Mouse (Mus musculus) testis, adult 2 months (tissue): ENCODE data around the gene Agfg1. TPM values are rescaled to one million over a fixed set of nuclear protein-coding genes. Genes with fewer than 3 reads are reported as not detected.

Experiments used
- H3K27ac ChIP-seq: fragments of 200-500 bp; 2 replicates; pipeline ENCODE4 v1.5.1; 2012; ENCODE audit warnings: low read depth, low read length; ENCODE audit not compliant: control insufficient read depth, insufficient read depth
- H3K27me3 ChIP-seq: fragments of 200-500 bp; 2 replicates; pipeline ENCODE4 v1.6.1; 2012; ENCODE audit warnings: mild to moderate bottlenecking, low read length, moderate library complexity; ENCODE audit not compliant: control insufficient read depth, insufficient read depth
- H3K36me3 ChIP-seq: fragments of 200-500 bp; 2 replicates; pipeline ENCODE4 v1.6.1; 2012; ENCODE audit warnings: mild to moderate bottlenecking, low read length; ENCODE audit not compliant: control insufficient read depth, insufficient read depth
- H3K4me1 ChIP-seq: fragments of 200-500 bp; 2 replicates; pipeline ENCODE4 v1.6.1; 2012; ENCODE audit warnings: low read length; ENCODE audit not compliant: control insufficient read depth, insufficient read depth
- H3K4me3 ChIP-seq: fragments of 200-500 bp; 2 replicates; pipeline ENCODE4 v1.5.1; 2012; ENCODE audit warnings: low read depth, mild to moderate bottlenecking, low read length, moderate library complexity, mixed read lengths; ENCODE audit not compliant: control insufficient read depth
- CTCF ChIP-seq: fragments of 200-500 bp; IDR thresholded peaks from 2 replicates; pipeline ENCODE4 v1.5.1; 2012; ENCODE audit warnings: low read depth, mild to moderate bottlenecking, inconsistent platforms, low read length, moderate library complexity; ENCODE audit not compliant: control insufficient read depth, insufficient read depth, insufficient replicate concordance
- POLR2A ChIP-seq: fragments of 200-500 bp; IDR thresholded peaks from 2 replicates; pipeline ENCODE4 v1.6.1; 2012; ENCODE audit warnings: low read depth, mild to moderate bottlenecking, inconsistent platforms, low read length, moderate library complexity; ENCODE audit not compliant: control insufficient read depth
- polyA plus RNA-seq: library from polyadenylated mRNA; depleted of rRNA; stranded (reverse); fragments of >200 nt; gene quantifications from 2 replicates; pipeline ENCODE4 v1.2.3, GENCODE M21; 2012

Gene Agfg1
- polyA plus RNA-seq, 1 experiment, result 150 TPM

GRCm38 (mm10) chr1:82807206-82807605 is 32.1 kb upstream of the Agfg1 start:
- no peak overlapping the region for H3K27ac ChIP-seq
- no peak for TF ChIP-seq POLR2A
- no peak for TF ChIP-seq CTCF
- no peaks in the 10 kb centered on the region for H3K4me1 ChIP-seq
- no peaks in the 10 kb centered on the region for H3K27me3 ChIP-seq
- no peak overlapping the region for H3K4me3 ChIP-seq
- no peaks in the 10 kb centered on the region for H3K36me3 ChIP-seq

- Histone ChIP-seq H3K4me3 (peak overlapping the region; percentile 28), H3K27me3 (no peaks in the 10 kb centered on the region)
Observed at GRCm38 (mm10) chr1:82808564-82808963, 30.7 kb upstream of the Agfg1 start.

GRCm38 (mm10) chr1:82811766-82812165 is 27.5 kb upstream of the Agfg1 start:
- Histone ChIP-seq H3K4me1 (no peaks in the 10 kb centered on the region), H3K4me3 (peak overlapping the region; percentile 32; the same call in 1 of the 2 replicates), H3K27ac (no peak overlapping the region), H3K36me3 (no peaks in the 10 kb centered on the region), H3K27me3 (no peaks in the 10 kb centered on the region)
- TF ChIP-seq CTCF (no peak), POLR2A (no peak)

More at GRCm38 (mm10) chr1:82808564-82808963, 30.7 kb upstream of the Agfg1 start:
- no peak overlapping the region for H3K27ac ChIP-seq
- H3K36me3 ChIP-seq, result no peaks in the 10 kb centered on the region
- H3K4me1 ChIP-seq, result no peaks in the 10 kb centered on the region
- no peak for TF ChIP-seq POLR2A

GRCm38 (mm10) chr1:82815941-82816716 is 23.2 kb upstream of the Agfg1 start:
- H3K4me1 ChIP-seq, result peaks cover 2% of the 10 kb centered on the region; the same call in 1 of the 2 replicates
- H3K27me3 ChIP-seq, result no peaks in the 10 kb centered on the region
- TF ChIP-seq POLR2A (no peak), CTCF (no peak)
- H3K4me3 ChIP-seq, result no peak overlapping the region
- H3K36me3 ChIP-seq, result no peaks in the 10 kb centered on the region
- H3K27ac ChIP-seq, result no peak overlapping the region

GRCm38 (mm10) chr1:82819366-82819765 is 19.9 kb upstream of the Agfg1 start:
- Histone ChIP-seq H3K4me3 (no peak overlapping the region), H3K36me3 (no peaks in the 10 kb centered on the region), H3K27ac (no peak overlapping the region), H3K27me3 (no peaks in the 10 kb centered on the region), H3K4me1 (peaks cover 2% of the 10 kb centered on the region; the same call in 1 of the 2 replicates)
- TF ChIP-seq POLR2A (no peak), CTCF (no peak)

- TF ChIP-seq POLR2A, result no peak
- no peak for TF ChIP-seq CTCF
- Histone ChIP-seq H3K4me1 (peaks cover 2% of the 10 kb centered on the region; the same call in 1 of the 2 replicates), H3K27me3 (no peaks in the 10 kb centered on the region), H3K4me3 (peak overlapping the region; percentile 50), H3K27ac (no peak overlapping the region), H3K36me3 (no peaks in the 10 kb centered on the region)
Observed at GRCm38 (mm10) chr1:82820179-82820578, 19.1 kb upstream of the Agfg1 start.

GRCm38 (mm10) chr1:82820626-82821186 is 18.6 kb upstream of the Agfg1 start:
- TF ChIP-seq CTCF (no peak), POLR2A (no peak)
- Histone ChIP-seq H3K36me3 (no peaks in the 10 kb centered on the region), H3K27ac (no peak overlapping the region), H3K4me1 (peaks cover 2% of the 10 kb centered on the region; the same call in 1 of the 2 replicates), H3K4me3 (no peak overlapping the region), H3K27me3 (no peaks in the 10 kb centered on the region)
